Mouse (Mus musculus): ENCODE results near the gene Gjc2. TPM values are rescaled to one million over a fixed set of nuclear protein-coding genes. Genes with fewer than 3 reads are reported as not detected.
A peak's percentile ranks its signal among the peaks of the same experiment; 100 is the strongest.
"Not testable (repeated sequence)": the region's sequence is repeated elsewhere in the genome, so short reads cannot be mapped to it uniquely, and the experiment has no call there.

The Gjc2 gene
- polyA plus RNA-seq, 1 experiment from 2014 or later = 0.13 TPM

GRCm38 (mm10) chr11:59219064-59219463 lies 36.1 kb upstream of the Gjc2 start:
- Histone ChIP-seq H3K27ac (no peak overlapping the region), H3K4me1 (peaks cover 16% of the 10 kb centered on the region), H3K4me2 (no peak overlapping the region), H3K9ac (no peak overlapping the region), H3K9me3 (no peaks in the 10 kb centered on the region), H3K4me3 (no peak overlapping the region), H3K27me3 (replicated peaks) (no peaks in the 10 kb centered on the region), H3K36me3 (replicated peaks) (no peaks in the 10 kb centered on the region)
- ATAC-seq (replicated peaks) = no peak

DNA sequence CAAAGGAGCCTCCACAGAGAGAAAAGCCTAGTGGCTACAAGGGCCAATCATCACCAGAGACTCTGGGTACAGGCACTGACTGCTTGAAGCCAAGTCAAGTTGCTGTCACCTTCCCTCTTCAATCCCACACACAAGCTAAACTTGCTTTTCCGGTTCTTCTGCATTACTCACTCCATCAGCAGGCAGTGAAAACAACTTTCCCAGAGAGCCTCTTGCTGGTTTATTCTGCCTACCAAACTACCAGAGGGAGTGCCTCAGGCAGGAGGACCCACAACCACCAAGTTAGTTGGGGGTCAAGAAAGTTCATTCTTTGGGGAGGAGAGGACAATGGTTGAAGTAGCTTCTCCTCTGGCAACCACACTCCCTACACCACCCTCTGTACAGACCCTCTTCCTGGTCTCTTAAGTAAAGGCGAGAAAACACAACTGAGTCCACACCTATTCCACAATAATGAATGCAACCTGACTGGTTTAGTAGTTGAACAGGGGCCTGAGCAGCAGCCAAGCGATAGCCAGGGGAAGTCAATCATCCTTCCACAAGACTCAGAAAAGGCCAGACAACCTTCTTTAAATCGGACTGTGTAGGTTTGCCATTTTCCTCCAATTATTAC lies 35.5 kb upstream of the Gjc2 start:
- Histone ChIP-seq H3K27me3 (replicated peaks) (no peaks in the 10 kb centered on the region), H3K4me1 (peaks cover 11% of the 10 kb centered on the region; the same call in 1 of the 2 replicates), H3K4me3 (no peak overlapping the region), H3K9ac (no peak overlapping the region), H3K4me2 (no peak overlapping the region), H3K9me3 (no peaks in the 10 kb centered on the region), H3K36me3 (replicated peaks) (no peaks in the 10 kb centered on the region), H3K27ac (no peak overlapping the region)
- no peak for ATAC-seq (replicated peaks)
- WGBS = 89% methylated on average over 4 of the region's 4 CpGs

DNA sequence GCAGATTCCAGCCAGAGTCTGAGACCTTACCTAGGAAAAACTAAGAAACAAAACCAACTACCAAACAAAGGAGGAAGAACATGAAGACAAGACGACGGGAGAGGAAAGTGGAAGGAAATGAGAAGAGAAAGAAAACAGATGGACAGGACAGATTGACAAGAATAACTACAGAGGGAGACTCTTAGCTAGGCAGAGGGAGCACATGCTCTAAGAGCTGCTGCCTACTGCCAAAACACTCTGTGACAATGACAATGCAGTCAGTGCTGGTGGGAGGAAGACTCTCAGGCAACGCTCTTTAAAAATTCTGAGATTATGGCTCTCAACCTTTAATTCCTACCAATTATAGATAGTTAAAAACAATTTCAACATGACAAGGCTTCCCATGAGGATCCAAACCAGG lies 33.9 kb upstream of the Gjc2 start:
- Histone ChIP-seq H3K27ac (no peak overlapping the region), H3K4me2 (no peak overlapping the region), H3K4me3 (no peak overlapping the region), H3K4me1 (no peaks in the 10 kb centered on the region), H3K9ac (no peak overlapping the region), H3K27me3 (replicated peaks) (no peaks in the 10 kb centered on the region), H3K9me3 (no peaks in the 10 kb centered on the region), H3K36me3 (replicated peaks) (0 out of 2 replicates have a peak, but pooled peaks cover 3% of the 10 kb centered on the region)
- 79% methylated on average over 3 of the region's 3 CpGs for WGBS
- ATAC-seq (replicated peaks) = no peak

GRCm38 (mm10) chr11:59212892-59213494 lies 30.0 kb upstream of the Gjc2 start:
- ATAC-seq (replicated peaks) = no peak
- H3K9me3 ChIP-seq = no peaks in the 10 kb centered on the region
- no peak overlapping the region for H3K4me3 ChIP-seq
- peaks cover 15% of the 10 kb centered on the region; the same call in 1 of the 2 replicates for H3K36me3 ChIP-seq (replicated peaks)
- H3K4me1 ChIP-seq = peaks cover 11% of the 10 kb centered on the region
- no peak overlapping the region for H3K27ac ChIP-seq
- H3K27me3 ChIP-seq (replicated peaks) = no peaks in the 10 kb centered on the region
- H3K4me2 ChIP-seq = no peak overlapping the region
- H3K9ac ChIP-seq = no peak overlapping the region
- 92% methylated on average over 12 of the region's 12 CpGs for WGBS

DNA sequence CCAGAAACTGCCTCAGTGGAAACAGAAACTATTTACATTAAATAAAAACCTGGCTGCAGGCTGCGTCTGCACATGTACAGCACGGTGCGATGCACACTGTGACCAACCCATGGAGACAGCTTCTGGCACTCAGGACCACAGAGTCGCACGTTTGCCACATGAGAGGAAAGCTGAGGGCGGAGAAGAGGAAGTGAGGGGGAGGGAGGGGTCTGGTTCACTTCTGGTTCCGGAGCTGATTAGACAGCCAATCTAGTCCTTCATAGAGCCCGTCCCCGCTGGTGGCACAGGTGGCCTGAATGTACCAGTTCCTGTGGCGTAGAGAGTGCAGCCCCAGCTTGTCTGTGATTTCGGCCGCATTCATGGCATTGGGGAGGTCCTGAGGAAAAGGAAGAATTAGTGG lies 29.3 kb upstream of the Gjc2 start:
- not testable (repeated sequence) for H3K4me3 ChIP-seq; H3K27me3 ChIP-seq (replicated peaks); H3K9me3 ChIP-seq; ATAC-seq (replicated peaks); H3K9ac ChIP-seq; H3K4me2 ChIP-seq; H3K27ac ChIP-seq
- H3K4me1 ChIP-seq = peaks cover 18% of the 10 kb centered on the region
- 87% methylated on average over 12 of the region's 12 CpGs for WGBS
- peaks cover 15% of the 10 kb centered on the region; the same call in 1 of the 2 replicates for H3K36me3 ChIP-seq (replicated peaks)

GRCm38 (mm10) chr11:59211561-59211960 lies 28.5 kb upstream of the Gjc2 start:
- WGBS = 94% methylated on average over 9 of the region's 9 CpGs
- Histone ChIP-seq H3K4me1 (peaks cover 18% of the 10 kb centered on the region), H3K36me3 (replicated peaks) (peaks cover 17% of the 10 kb centered on the region; the same call in 1 of the 2 replicates)
- not testable (repeated sequence) for ATAC-seq (replicated peaks); H3K4me3 ChIP-seq; H3K27ac ChIP-seq; H3K4me2 ChIP-seq; H3K9ac ChIP-seq; H3K27me3 ChIP-seq (replicated peaks); H3K9me3 ChIP-seq

GRCm38 (mm10) chr11:59210020-59210419 lies 27.0 kb upstream of the Gjc2 start:
- Histone ChIP-seq H3K4me1 (peaks cover 18% of the 10 kb centered on the region), H3K4me2 (no peak overlapping the region), H3K27ac (no peak overlapping the region), H3K36me3 (replicated peaks) (peaks cover 19% of the 10 kb centered on the region; the same call in 1 of the 2 replicates), H3K9ac (no peak overlapping the region), H3K27me3 (replicated peaks) (no peaks in the 10 kb centered on the region), H3K4me3 (no peak overlapping the region), H3K9me3 (no peaks in the 10 kb centered on the region)
- WGBS = 87% methylated on average over 4 of the region's 4 CpGs
- no peak for ATAC-seq (replicated peaks)

DNA sequence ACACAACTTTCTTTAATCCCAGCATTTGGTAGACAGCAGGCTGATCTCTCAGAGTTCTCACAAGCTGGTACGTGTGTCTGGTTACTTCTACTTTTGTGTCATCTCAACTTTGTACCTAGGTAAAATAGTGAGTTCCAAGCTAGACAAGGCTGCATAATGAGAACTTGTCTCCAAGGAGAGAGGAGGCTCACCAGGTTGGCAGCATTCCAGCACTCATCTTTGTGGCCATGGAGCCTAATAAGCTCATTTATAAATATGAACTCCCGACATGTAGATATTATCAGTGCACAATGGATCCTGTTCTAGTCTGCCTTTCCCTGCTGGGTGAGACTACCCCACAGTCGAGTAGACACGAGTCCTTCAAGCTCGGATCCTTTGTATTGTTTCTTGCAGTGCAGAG lies 26.6 kb upstream of the Gjc2 start:
- WGBS = 60% methylated on average over 5 of the region's 5 CpGs
- Histone ChIP-seq H3K4me2 (peak overlapping the region; percentile 90), H3K9me3 (no peaks in the 10 kb centered on the region), H3K4me3 (peak overlapping the region; percentile 86; the same call in 1 of the 2 replicates), H3K4me1 (peaks cover 18% of the 10 kb centered on the region), H3K9ac (peak overlapping the region; percentile 75; the same call in 1 of the 2 replicates), H3K36me3 (replicated peaks) (peaks cover 19% of the 10 kb centered on the region; the same call in 1 of the 2 replicates), H3K27ac (no peak overlapping the region), H3K27me3 (replicated peaks) (no peaks in the 10 kb centered on the region)
- no peak for ATAC-seq (replicated peaks)

DNA sequence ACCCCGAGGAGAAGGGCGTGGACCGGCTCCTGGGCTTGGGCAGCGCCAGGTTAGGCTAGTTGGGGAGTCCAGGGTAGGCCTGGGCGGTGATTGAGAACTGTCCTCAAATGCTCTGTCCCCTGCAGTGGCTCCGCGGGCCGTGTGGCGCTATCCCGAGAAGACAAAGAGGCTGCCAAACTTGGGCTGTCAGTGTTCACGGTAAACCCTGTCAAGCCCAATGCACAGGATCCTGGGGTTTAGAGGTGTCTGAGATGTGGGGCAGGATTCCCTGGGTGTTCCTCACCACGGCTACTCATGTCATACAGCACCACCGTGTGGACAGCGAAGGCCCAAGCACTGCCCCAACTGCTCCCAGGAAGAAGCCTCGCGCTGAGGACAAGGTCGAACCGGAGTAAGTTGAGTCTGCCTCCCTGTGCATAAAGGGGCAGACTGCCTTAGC lies 26.0 kb upstream of the Gjc2 start:
- ATAC-seq (replicated peaks) = peak; percentile 46
- Histone ChIP-seq H3K4me2 (peak overlapping the region; percentile 90), H3K9ac (peak overlapping the region; percentile 75), H3K36me3 (replicated peaks) (peaks cover 19% of the 10 kb centered on the region; the same call in 1 of the 2 replicates), H3K4me3 (peak overlapping the region; percentile 86), H3K27ac (peak overlapping the region; percentile 86), H3K27me3 (replicated peaks) (no peaks in the 10 kb centered on the region), H3K4me1 (peaks cover 18% of the 10 kb centered on the region), H3K9me3 (no peaks in the 10 kb centered on the region)
- 11% methylated on average over 18 of the region's 18 CpGs for WGBS

DNA sequence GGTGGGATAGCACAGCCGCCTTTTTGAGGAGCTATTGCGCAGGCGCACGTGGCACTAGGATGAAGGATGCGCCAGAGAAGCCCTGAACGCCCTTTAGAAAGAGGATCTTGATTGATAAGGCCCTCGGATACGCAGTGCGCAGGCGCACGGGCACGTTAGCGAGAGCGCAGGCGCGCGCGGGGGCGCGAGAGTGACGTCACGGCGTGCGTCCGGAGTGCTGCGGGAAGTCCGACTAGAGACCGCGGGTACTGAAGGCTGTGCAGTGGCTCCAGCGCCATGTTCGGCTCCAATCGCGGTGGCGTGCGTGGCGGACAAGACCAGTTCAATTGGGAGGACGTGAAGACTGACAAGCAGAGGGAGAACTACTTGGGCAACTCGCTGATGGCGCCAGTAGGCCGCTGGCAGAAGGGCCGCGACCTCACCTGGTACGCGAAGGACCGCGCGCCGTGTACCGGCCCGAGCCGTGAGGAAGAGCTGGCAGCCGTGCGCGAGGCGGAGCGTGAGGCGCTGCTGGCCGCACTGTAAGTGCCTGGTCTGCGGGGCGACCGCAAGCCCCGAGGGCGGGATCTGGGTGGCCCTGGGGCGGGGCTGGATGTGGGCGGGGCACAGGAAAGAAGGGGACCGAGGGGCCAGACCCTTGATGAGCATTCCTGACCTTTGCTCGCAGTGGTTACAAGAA lies 25.3 kb upstream of the Gjc2 start, which contains the start of gene 2310033P09Rik:
2310033P09Rik (plus strand) TSS at position 169 of the 679 bp plus-strand sequence.
- H3K36me3 ChIP-seq (replicated peaks) = peaks cover 19% of the 10 kb centered on the region; the same call in 1 of the 2 replicates
- H3K9ac ChIP-seq = peak within 1 kb of the TSS; percentile 75
- H3K27me3 ChIP-seq (replicated peaks) = no peaks in the 10 kb centered on the region
- H3K9me3 ChIP-seq = no peaks in the 10 kb centered on the region
- under 1% methylated on average over 60 of the region's 67 CpGs for WGBS
- peak within 1 kb of the TSS; percentile 86 for H3K4me3 ChIP-seq
- peaks cover 18% of the 10 kb centered on the region for H3K4me1 ChIP-seq
- H3K4me2 ChIP-seq = peak within 1 kb of the TSS; percentile 90
- H3K27ac ChIP-seq = peak within 1 kb of the TSS; percentile 86
- ATAC-seq (replicated peaks) = peak; percentile 90

DNA sequence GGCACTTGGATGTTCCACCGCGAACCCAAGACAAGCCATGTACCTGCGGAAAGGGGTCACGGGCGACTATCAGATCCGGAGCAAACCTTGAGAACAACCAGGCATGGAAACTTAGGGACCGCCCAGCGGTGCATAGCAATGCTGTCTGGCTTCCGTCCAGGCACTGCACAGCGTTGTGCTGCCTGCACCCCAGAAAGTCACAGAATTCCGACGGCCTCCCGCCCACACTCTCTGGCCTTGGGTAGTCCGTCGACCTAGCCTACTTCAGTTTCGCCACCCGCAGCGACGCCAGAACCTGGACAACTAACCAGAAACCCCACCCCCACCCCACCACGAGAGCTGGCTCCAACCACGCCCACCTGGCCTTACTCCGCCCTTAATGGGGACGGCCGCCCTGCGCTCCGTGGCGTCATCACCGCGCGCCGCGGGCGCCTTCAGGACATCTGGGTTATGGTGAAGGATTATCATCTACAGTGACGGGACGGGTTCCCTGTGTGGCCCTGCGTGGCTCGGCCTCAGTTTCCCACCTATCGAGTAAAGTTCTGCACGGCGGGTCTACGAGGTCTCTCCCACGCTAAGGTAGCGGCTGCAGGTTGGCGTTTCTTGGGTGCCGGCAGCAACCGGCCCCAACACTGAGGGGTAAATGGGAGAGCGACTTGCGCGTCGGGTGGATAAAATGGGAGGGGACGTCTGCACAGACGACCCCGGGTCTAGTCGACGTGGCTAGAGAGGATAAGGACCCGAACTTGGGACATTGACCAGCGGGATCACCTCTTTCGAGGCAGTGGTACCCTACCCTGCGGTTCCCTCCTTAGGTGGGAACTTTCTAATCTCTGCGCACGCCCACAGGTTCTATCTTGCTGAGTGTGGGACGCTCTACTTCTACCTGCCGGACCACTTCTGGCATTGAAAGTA lies 19.3 kb upstream of the Gjc2 start, which contains the start of gene Mrpl55:
Mrpl55 (plus strand) TSS at position 406 of the 915 bp plus-strand sequence.
- Histone ChIP-seq H3K27ac (peak within 1 kb of the TSS; percentile 68), H3K4me2 (peak within 1 kb of the TSS; percentile 90), H3K9ac (peak within 1 kb of the TSS; percentile 72), H3K27me3 (replicated peaks) (no peaks in the 10 kb centered on the region), H3K4me3 (peak within 1 kb of the TSS; percentile 70), H3K9me3 (no peaks in the 10 kb centered on the region), H3K36me3 (replicated peaks) (peaks cover 3% of the 10 kb centered on the region; the same call in 1 of the 2 replicates), H3K4me1 (peaks cover 17% of the 10 kb centered on the region)
- WGBS = under 1% methylated on average over 63 of the region's 63 CpGs
- ATAC-seq (replicated peaks) = peak; percentile 92

Measured in midbrain, embryonic 15.5 days (tissue).